In genomic region chr2:153478583-153478982, GRCm38 (mm10) we compare ENCODE assay signal across 8 mouse cellular contexts. TPM values are rescaled to one million over a fixed set of nuclear protein-coding genes. Genes with fewer than 3 reads are reported as not detected.
DNase-seq lines count a peak whose midpoint lies in the region; ATAC-seq and TF ChIP-seq lines count a peak whose summit lies in the region.

No protein-coding gene starts in this region.

- no peak overlapping the region for H3K4me3 ChIP-seq in bone marrow, adult 2 months (replicated peaks; ENCODE audit: control insufficient read depth, low read depth, low read length)
- no peak overlapping the region for H3K4me3 ChIP-seq in embryonic fibroblast, embryonic 13.5 days (ENCODE audit: insufficient read depth, low read length)
- H3K4me3 ChIP-seq in heart, embryonic 12.5 days, result no peak overlapping the region
- H3K4me3 ChIP-seq in liver, embryonic 13.5 days (replicated peaks), result no peak overlapping the region
- H3K4me3 ChIP-seq in stomach, postnatal 0 days (ENCODE audit: low read depth, low read length), result no peak overlapping the region

- H3K4me1 ChIP-seq in bone marrow, adult 2 months (ENCODE audit: control insufficient read depth, insufficient read depth, low read length), result peaks cover 3% of the 10 kb centered on the region
- no peaks in the 10 kb centered on the region for H3K4me1 ChIP-seq in embryonic fibroblast, embryonic 13.5 days (ENCODE audit: control insufficient read depth, insufficient read depth, low read length)
- peaks cover 82% of the 10 kb centered on the region for H3K4me1 ChIP-seq in heart, embryonic 12.5 days (replicated peaks)
- peaks cover 89% of the 10 kb centered on the region for H3K4me1 ChIP-seq in liver, embryonic 13.5 days (replicated peaks)
- H3K4me1 ChIP-seq in stomach, postnatal 0 days (replicated peaks; ENCODE audit: control insufficient read depth, insufficient read depth), result peaks cover 3% of the 10 kb centered on the region; the same call in 1 of the 2 replicates

- 13% methylated on average over 4 of the region's 4 CpGs for WGBS in bone marrow, adult 2 months
- 5% methylated on average over 4 of the region's 4 CpGs for WGBS in heart, embryonic 12.5 days
- WGBS in liver, embryonic 13.5 days (ENCODE audit: insufficient replicate concordance), result 21% methylated on average over 4 of the region's 4 CpGs
- WGBS in stomach, postnatal 0 days, result 3% methylated on average over 4 of the region's 4 CpGs

- TF ChIP-seq CTCF in bone marrow, adult 2 months (IDR thresholded peaks at IDR 0.05; ENCODE audit: control insufficient read depth, insufficient read depth, low read length), result peak; percentile 90
- peak; percentile 80 for TF ChIP-seq CTCF in embryonic fibroblast, embryonic 13.5 days (IDR thresholded peaks at IDR 0.05; ENCODE audit: borderline replicate concordance, insufficient read depth, low read length)
- peak; percentile 95 for TF ChIP-seq CTCF in stomach, postnatal 0 days (IDR thresholded peaks at IDR 0.05; ENCODE audit: low read depth)

- H3K27ac ChIP-seq in bone marrow, adult 2 months (ENCODE audit: control insufficient read depth, insufficient read depth, low read depth, low read length, poor library complexity), result no peak overlapping the region
- H3K27ac ChIP-seq in embryonic fibroblast, embryonic 13.5 days (ENCODE audit: insufficient read depth, low read length), result no peak overlapping the region
- H3K27ac ChIP-seq in heart, embryonic 12.5 days (ENCODE audit: poor library complexity, severe bottlenecking), result peak overlapping the region; percentile 53
- H3K27ac ChIP-seq in liver, embryonic 13.5 days, result peak overlapping the region; percentile 69; the same call in 1 of the 2 replicates
- H3K27ac ChIP-seq in stomach, postnatal 0 days (replicated peaks), result no peak overlapping the region

- H3K9ac ChIP-seq in heart, embryonic 12.5 days, result peak overlapping the region; percentile 50
- H3K9ac ChIP-seq in liver, embryonic 13.5 days, result peak overlapping the region; percentile 18; the same call in 1 of the 2 replicates
- no peak overlapping the region for H3K9ac ChIP-seq in stomach, postnatal 0 days (ENCODE audit: low read length)

- ATAC-seq in CD4-positive, CD25-positive, alpha-beta regulatory T cell, adult 4 months, result peak; percentile 58
- peak; percentile 64 for ATAC-seq in heart, embryonic 12.5 days (ENCODE audit: insufficient number of reproducible peaks, low FRiP score)
- peak; percentile 62 for ATAC-seq in liver, embryonic 13.5 days (ENCODE audit: low read depth)
- peak; percentile 88 for ATAC-seq in stomach, postnatal 0 days (ENCODE audit: low FRiP score, low TSS enrichment)

- H3K4me2 ChIP-seq in heart, embryonic 12.5 days, result no peak overlapping the region
- H3K4me2 ChIP-seq in liver, embryonic 13.5 days, result no peak overlapping the region
- H3K4me2 ChIP-seq in stomach, postnatal 0 days (replicated peaks; ENCODE audit: low read depth), result no peak overlapping the region

- TF ChIP-seq EP300 in stomach, postnatal 0 days (optimal IDR thresholded peaks at IDR 0.05), result no peak

- TF ChIP-seq POLR2A in bone marrow, adult 2 months (IDR thresholded peaks at IDR 0.05; ENCODE audit: borderline replicate concordance, control insufficient read depth, low read depth, low read length), result no peak
- TF ChIP-seq POLR2A in embryonic fibroblast, embryonic 13.5 days (IDR thresholded peaks at IDR 0.05; ENCODE audit: low read depth, low read length), result no peak

- no peaks in the 10 kb centered on the region for H3K27me3 ChIP-seq in heart, embryonic 12.5 days (replicated peaks)
- H3K27me3 ChIP-seq in liver, embryonic 13.5 days, result no peaks in the 10 kb centered on the region
- no peaks in the 10 kb centered on the region for H3K27me3 ChIP-seq in stomach, postnatal 0 days (ENCODE audit: control insufficient read depth, insufficient read depth, low read length)

- H3K9me3 ChIP-seq in heart, embryonic 12.5 days (replicated peaks), result no peaks in the 10 kb centered on the region
- H3K9me3 ChIP-seq in liver, embryonic 13.5 days (replicated peaks), result no peaks in the 10 kb centered on the region
- no peaks in the 10 kb centered on the region for H3K9me3 ChIP-seq in stomach, postnatal 0 days (ENCODE audit: control insufficient read depth, low read length)

- DNase-seq in kidney, adult 9 months, result peak; percentile 78
- DNase-seq in liver, embryonic 13.5 days, result peak; percentile 62
- peak; percentile 75 for DNase-seq in neural tube, embryonic 10.5 days (ENCODE audit: extremely low spot score, low spot score)
- peak; percentile 78 for DNase-seq in stomach, postnatal 0 days (ENCODE audit: low spot score)

- no peaks in the 10 kb centered on the region for H3K36me3 ChIP-seq in heart, embryonic 12.5 days
- H3K36me3 ChIP-seq in liver, embryonic 13.5 days, result peaks cover 55% of the 10 kb centered on the region
- H3K36me3 ChIP-seq in stomach, postnatal 0 days (ENCODE audit: control insufficient read depth, insufficient read depth, low read length), result no peaks in the 10 kb centered on the region

RNA-seq across cellular contexts. Expression of gene 4930404H24Rik, which starts 14.0 kb away (rescaled TPM):
- not detected for polyA plus RNA-seq in CD4-positive, CD25-positive, alpha-beta regulatory T cell, adult 4 months (2017; shearing (Covaris generic))
- polyA plus RNA-seq in bone marrow, adult 2 months (2011; ENCODE audit: insufficient read depth, insufficient read length, low replicate concordance, missing spikeins), result not detected in 2 replicates
- polyA plus RNA-seq in embryonic fibroblast, embryonic 13.5 days (2011; ENCODE audit: insufficient read length, low read depth, missing spikeins), result not detected in 2 replicates
- polyA plus RNA-seq in heart, embryonic 12.5 days (2016; fragmentation: Nextera tagmentation; extraction: Ambion mirVana), result not detected in 2 replicates
- polyA plus RNA-seq in liver, embryonic 13.5 days (2015; fragmentation: Nextera tagmentation; extraction: Ambion mirVana), result not detected in 2 replicates
- not detected in 2 replicates for polyA plus RNA-seq in stomach, postnatal 0 days (2015; fragmentation: Nextera tagmentation; extraction: Ambion mirVana)

RNA-seq across cellular contexts. Expression of gene Nol4l, which starts 51.2 kb away (rescaled TPM):
- 1 to 10 TPM; 3.5 to 5.2 TPM for polyA plus RNA-seq in CD4-positive, CD25-positive, alpha-beta regulatory T cell, adult 4 months (2017; shearing (Covaris generic))
- 4.0 and 7.5 TPM in 2 replicates for polyA plus RNA-seq in bone marrow, adult 2 months (2011; ENCODE audit: insufficient read depth, insufficient read length, low replicate concordance, missing spikeins)
- polyA plus RNA-seq in embryonic fibroblast, embryonic 13.5 days (2011; ENCODE audit: insufficient read length, low read depth, missing spikeins), result 4.2 and 4.7 TPM in 2 replicates
- polyA plus RNA-seq in heart, embryonic 12.5 days (2016; fragmentation: Nextera tagmentation; extraction: Ambion mirVana), result 14.9 and 15.2 TPM in 2 replicates
- polyA plus RNA-seq in liver, embryonic 13.5 days (2015; fragmentation: Nextera tagmentation; extraction: Ambion mirVana), result 5.3 and 5.4 TPM in 2 replicates
- 4.4 and 4.8 TPM in 2 replicates for polyA plus RNA-seq in stomach, postnatal 0 days (2015; fragmentation: Nextera tagmentation; extraction: Ambion mirVana)

Comparison
In these comparisons a context has a peak if more than half of its experiments do, and no peak if none do; other contexts are left out.
1. H3K27ac ChIP-seq: peak in heart, embryonic 12.5 days (single experiment) and liver, embryonic 13.5 days (single experiment); none in bone marrow, adult 2 months (single experiment), embryonic fibroblast, embryonic 13.5 days (single experiment) and stomach, postnatal 0 days (single experiment).
2. Peak in every context shown above with its lines, with median percentiles within 50 percentile points of each other: ATAC-seq, CTCF ChIP-seq and DNase-seq.